Mouse (Mus musculus): ENCODE measurements around the gene Olfr544. TPM values are rescaled to one million over a fixed set of nuclear protein-coding genes. Genes with fewer than 3 reads are reported as not detected.

The Olfr544 gene
- polyA plus RNA-seq, 1 experiment from 2014 or later = 0.03 TPM

Other genes with a start within 250 kb of the Olfr544 start
- gene Rhog, start 232.3 kb downstream of the Olfr544 start, polyA plus RNA-seq (2015; fragmentation: Nextera tagmentation; extraction: Ambion mirVana) = 56.0 and 58.2 TPM in 2 replicates
- 13.3 and 15.0 TPM in 2 replicates for gene Stim1, start 220.5 kb downstream of the Olfr544 start, polyA plus RNA-seq (2015; fragmentation: Nextera tagmentation; extraction: Ambion mirVana)
- 223 and 242 TPM in 2 replicates for gene Rrm1, start 46.6 kb downstream of the Olfr544 start, polyA plus RNA-seq (2015; fragmentation: Nextera tagmentation; extraction: Ambion mirVana)
- 0.38 and 0.40 TPM in 2 replicates for gene Olfr543, start 6.6 kb downstream of the Olfr544 start, polyA plus RNA-seq (2015; fragmentation: Nextera tagmentation; extraction: Ambion mirVana)
- not detected in 2 replicates for gene Olfr545, start 11.3 kb upstream of the Olfr544 start, polyA plus RNA-seq (2015; fragmentation: Nextera tagmentation; extraction: Ambion mirVana)
- gene Olfr547, start 46.4 kb upstream of the Olfr544 start, polyA plus RNA-seq (2015; fragmentation: Nextera tagmentation; extraction: Ambion mirVana) = not detected in 2 replicates
- not detected in 2 replicates for gene Olfr548-ps1, start 52.6 kb upstream of the Olfr544 start, polyA plus RNA-seq (2015; fragmentation: Nextera tagmentation; extraction: Ambion mirVana)
- not detected in 2 replicates for gene Olfr549, start 61.6 kb upstream of the Olfr544 start, polyA plus RNA-seq (2015; fragmentation: Nextera tagmentation; extraction: Ambion mirVana)
- gene Trim21, start 77.2 kb upstream of the Olfr544 start, polyA plus RNA-seq (2015; fragmentation: Nextera tagmentation; extraction: Ambion mirVana) = 0.24 and 0.51 TPM in 2 replicates
- gene Olfr550, start 83.1 kb upstream of the Olfr544 start, polyA plus RNA-seq (2015; fragmentation: Nextera tagmentation; extraction: Ambion mirVana) = not detected in 2 replicates
- not detected in 2 replicates for gene Olfr551, start 103.6 kb upstream of the Olfr544 start, polyA plus RNA-seq (2015; fragmentation: Nextera tagmentation; extraction: Ambion mirVana)
- gene Olfr552, start 109.5 kb upstream of the Olfr544 start, polyA plus RNA-seq (2015; fragmentation: Nextera tagmentation; extraction: Ambion mirVana) = not detected in 2 replicates
- not detected in 2 replicates for gene Olfr553, start 129.9 kb upstream of the Olfr544 start, polyA plus RNA-seq (2015; fragmentation: Nextera tagmentation; extraction: Ambion mirVana)
- gene Olfr554, start 150.1 kb upstream of the Olfr544 start, polyA plus RNA-seq (2015; fragmentation: Nextera tagmentation; extraction: Ambion mirVana) = not detected in 2 replicates
- not detected in 2 replicates for gene Olfr555, start 170.5 kb upstream of the Olfr544 start, polyA plus RNA-seq (2015; fragmentation: Nextera tagmentation; extraction: Ambion mirVana)
- gene Olfr556, start 176.6 kb upstream of the Olfr544 start, polyA plus RNA-seq (2015; fragmentation: Nextera tagmentation; extraction: Ambion mirVana) = not detected in 2 replicates
- gene Trim68, start 199.0 kb upstream of the Olfr544 start, polyA plus RNA-seq (2015; fragmentation: Nextera tagmentation; extraction: Ambion mirVana) = 1.6 and 1.7 TPM in 2 replicates
- gene Olfr557, start 207.6 kb upstream of the Olfr544 start, polyA plus RNA-seq (2015; fragmentation: Nextera tagmentation; extraction: Ambion mirVana) = not detected in 2 replicates
- not detected in 2 replicates for gene Olfr558, start 213.9 kb upstream of the Olfr544 start, polyA plus RNA-seq (2015; fragmentation: Nextera tagmentation; extraction: Ambion mirVana)
- gene Olfr33, start 230.8 kb upstream of the Olfr544 start, polyA plus RNA-seq (2015; fragmentation: Nextera tagmentation; extraction: Ambion mirVana) = not detected in 2 replicates
- gene Olfr559, start 239.2 kb upstream of the Olfr544 start, polyA plus RNA-seq (2015; fragmentation: Nextera tagmentation; extraction: Ambion mirVana) = not detected in 2 replicates